Mouse (Mus musculus) stomach, postnatal 0 days (tissue): ENCODE measurements around the gene Hhip. TPM values are rescaled to one million over a fixed set of nuclear protein-coding genes. Genes with fewer than 3 reads are reported as not detected.

Experiments
- ATAC-seq: fragments of 200-750 bp; cut with Nextera tagmentation; 2 replicates; pipeline ENCODE4 v1.8.0; 2017; ENCODE audit not compliant: low FRiP score, low TSS enrichment
- DNase-seq: peaks from one replicate; pipeline ENCODE4 v3.0.0-alpha.2; 2016; ENCODE audit warnings: low spot score
- H3K27ac ChIP-seq: fragments of 300-500 bp; sonication (generic); replicated peaks from 2 replicates; pipeline ENCODE4 v1.5.1; 2014; ENCODE audit warnings: mild to moderate bottlenecking, control low read depth
- H3K27me3 ChIP-seq: fragments of 300-500 bp; sonication (generic); 2 replicates; pipeline ENCODE4 v1.6.1; 2014; ENCODE audit warnings: low read length; ENCODE audit not compliant: control insufficient read depth, insufficient read depth
- H3K36me3 ChIP-seq: fragments of 300-500 bp; sonication (generic); 2 replicates; pipeline ENCODE4 v1.6.1; 2014; ENCODE audit warnings: low read length, mixed read lengths; ENCODE audit not compliant: control insufficient read depth, insufficient read depth
- H3K4me1 ChIP-seq: fragments of 300-500 bp; sonication (generic); replicated peaks from 2 replicates; pipeline ENCODE4 v1.6.1; 2014; ENCODE audit warnings: antibody characterized with exemption; ENCODE audit not compliant: control insufficient read depth, insufficient read depth
- H3K4me2 ChIP-seq: fragments of 300-500 bp; sonication (generic); replicated peaks from 2 replicates; pipeline ENCODE4 v1.6.1; 2014; ENCODE audit warnings: low read depth, mild to moderate bottlenecking, control low read depth, moderate library complexity
- H3K4me3 ChIP-seq: fragments of 300-500 bp; sonication (generic); 2 replicates; pipeline ENCODE4 v1.5.1; 2014; ENCODE audit warnings: low read depth, low read length, control low read depth
- H3K9ac ChIP-seq: fragments of 300-500 bp; sonication (generic); 2 replicates; pipeline ENCODE4 v1.6.1; 2014; ENCODE audit warnings: mild to moderate bottlenecking, low read length, control low read depth, mixed read lengths
- H3K9me3 ChIP-seq: fragments of 300-500 bp; sonication (generic); 2 replicates; pipeline ENCODE4 v1.6.1; 2016; ENCODE audit warnings: low read length; ENCODE audit not compliant: control insufficient read depth
- CTCF ChIP-seq: IDR thresholded peaks from 2 replicates; pipeline ENCODE4 v1.5.1; 2016; ENCODE audit warnings: antibody characterized with exemption, low read depth, mild to moderate bottlenecking, moderate library complexity
- EP300 ChIP-seq: optimal IDR thresholded peaks from 2 replicates; pipeline ENCODE3; 2016; ENCODE audit warnings: antibody characterized with exemption
- whole genome bisulfite sequencing: fragments of 180-500 bp; shearing (Covaris S2); extraction: QIAGEN DNeasy Blood & Tissue Kit; methylation state at CpG from one replicate; pipeline ENCODE4 v1.1.7; 2014; 5-methylcytosine and 5-hydroxymethylcytosine counted together
- polyA plus RNA-seq: library from polyadenylated mRNA; unstranded; fragments of >200 nt; fragmentation: Nextera tagmentation; extraction: Ambion mirVana; gene quantifications from 2 replicates; pipeline ENCODE4 v1.2.1, GENCODE M21; 2015

Gene Hhip
- polyA plus RNA-seq, 1 experiment from 2014 or later = 8.4 TPM

DNA sequence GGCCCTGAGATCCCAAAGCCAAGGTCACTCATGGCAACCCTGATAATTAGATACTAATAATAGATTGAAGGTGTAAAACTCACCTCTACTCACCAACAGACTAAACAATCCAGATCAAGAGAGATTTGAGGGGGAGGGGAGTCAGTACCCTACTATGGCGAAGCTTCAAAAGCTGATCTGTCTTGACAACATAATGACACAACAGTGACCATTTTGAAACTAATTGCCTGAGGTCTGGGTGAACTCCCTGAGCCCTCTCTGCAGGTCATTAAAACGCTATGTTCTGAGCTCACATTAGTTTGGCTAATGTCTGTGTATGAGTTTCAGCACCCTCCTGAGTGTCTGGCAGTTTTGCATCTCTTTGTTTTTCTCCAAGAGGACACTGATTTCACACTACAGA lies 72.9 kb downstream of the Hhip start:
- WGBS = 60% methylated on average over 2 of the region's 2 CpGs
- Histone ChIP-seq H3K9me3 (no peaks in the 10 kb centered on the region), H3K9ac (no peak overlapping the region), H3K27ac (no peak overlapping the region), H3K4me1 (no peaks in the 10 kb centered on the region), H3K27me3 (no peaks in the 10 kb centered on the region), H3K4me2 (no peak overlapping the region), H3K4me3 (no peak overlapping the region), H3K36me3 (no peaks in the 10 kb centered on the region)
- TF ChIP-seq EP300 (no peak), CTCF (no peak)
- ATAC-seq (no peak), DNase-seq (no peak)

- Histone ChIP-seq H3K27ac (no peak overlapping the region), H3K27me3 (no peaks in the 10 kb centered on the region), H3K36me3 (no peaks in the 10 kb centered on the region), H3K4me1 (no peaks in the 10 kb centered on the region), H3K9ac (no peak overlapping the region), H3K4me3 (no peak overlapping the region), H3K9me3 (no peaks in the 10 kb centered on the region), H3K4me2 (no peak overlapping the region)
- TF ChIP-seq EP300 (no peak), CTCF (no peak)
- no peak for DNase-seq
- WGBS = 20% methylated on average over 4 of the region's 4 CpGs
- ATAC-seq = no peak
Observed at GRCm38 (mm10) chr8:79982144-79982543, 75.7 kb downstream of the Hhip start.

GRCm38 (mm10) chr8:79966159-79966558 lies 91.6 kb downstream of the Hhip start:
- no peak for ATAC-seq

GRCm38 (mm10) chr8:79952857-79953256 lies 104.9 kb downstream of the Hhip start:
- 25% methylated on average over 3 of the region's 3 CpGs for WGBS
- TF ChIP-seq EP300 (no peak), CTCF (peak; percentile 54)
- H3K27me3 ChIP-seq = no peaks in the 10 kb centered on the region
- ATAC-seq (no peak), DNase-seq (no peak)
- H3K27ac ChIP-seq = no peak overlapping the region
- no peaks in the 10 kb centered on the region for H3K4me1 ChIP-seq
- no peaks in the 10 kb centered on the region for H3K36me3 ChIP-seq
- no peaks in the 10 kb centered on the region for H3K9me3 ChIP-seq
- H3K4me2 ChIP-seq = no peak overlapping the region
- H3K9ac ChIP-seq = no peak overlapping the region
- H3K4me3 ChIP-seq = no peak overlapping the region

More at GRCm38 (mm10) chr8:79966159-79966558, 91.6 kb downstream of the Hhip start:
- Histone ChIP-seq H3K4me3 (no peak overlapping the region), H3K9ac (no peak overlapping the region), H3K4me2 (no peak overlapping the region), H3K9me3 (no peaks in the 10 kb centered on the region), H3K27me3 (no peaks in the 10 kb centered on the region), H3K27ac (no peak overlapping the region), H3K4me1 (no peaks in the 10 kb centered on the region), H3K36me3 (no peaks in the 10 kb centered on the region)
- 57% methylated on average over 6 of the region's 6 CpGs for WGBS
- TF ChIP-seq CTCF (no peak), EP300 (no peak)
- DNase-seq = no peak

GRCm38 (mm10) chr8:79950376-79950775 lies 107.4 kb downstream of the Hhip start:
- H3K36me3 ChIP-seq = no peaks in the 10 kb centered on the region
- DNase-seq (no peak), ATAC-seq (no peak)
- H3K9me3 ChIP-seq = no peaks in the 10 kb centered on the region
- no peak overlapping the region for H3K4me2 ChIP-seq
- no peaks in the 10 kb centered on the region for H3K4me1 ChIP-seq
- H3K9ac ChIP-seq = no peak overlapping the region
- H3K27me3 ChIP-seq = no peaks in the 10 kb centered on the region
- TF ChIP-seq CTCF (no peak), EP300 (no peak)
- no peak overlapping the region for H3K4me3 ChIP-seq
- WGBS = 51% methylated on average over 3 of the region's 3 CpGs
- H3K27ac ChIP-seq = no peak overlapping the region

- ATAC-seq = no peak
Observed at GRCm38 (mm10) chr8:79945501-79946076, 112.2 kb downstream of the Hhip start.

More at GRCm38 (mm10) chr8:79945501-79946076, 112.2 kb downstream of the Hhip start:
- Histone ChIP-seq H3K4me3 (no peak overlapping the region), H3K27me3 (no peaks in the 10 kb centered on the region), H3K9me3 (no peaks in the 10 kb centered on the region), H3K36me3 (no peaks in the 10 kb centered on the region), H3K9ac (no peak overlapping the region), H3K27ac (no peak overlapping the region), H3K4me2 (no peak overlapping the region), H3K4me1 (no peaks in the 10 kb centered on the region)
- TF ChIP-seq EP300 = no peak
- TF ChIP-seq CTCF = no peak
- 49% methylated on average over 9 of the region's 9 CpGs for WGBS
- no peak for DNase-seq
